Mouse (Mus musculus) megakaryocyte, embryonic 14.5 days (primary cell): ENCODE measurements around the gene Gm11437.

Experiments
- FLI1 ChIP-seq: IDR thresholded peaks from 2 replicates; pipeline ENCODE4 v1.6.1; 2012; ENCODE audit warnings: low read length, inconsistent platforms, mixed read lengths
- GATA1 ChIP-seq: IDR thresholded peaks from 3 replicates; pipeline ENCODE4 v1.6.1; 2012; ENCODE audit warnings: mixed read lengths, low read length, inconsistent platforms, borderline replicate concordance

GRCm38 (mm10) chr11:84107137-84107536, 60.1 kb downstream of the Gm11437 start:
- TF ChIP-seq GATA1: no peak
- TF ChIP-seq FLI1: no peak
